Mouse (Mus musculus) layer of hippocampus, postnatal 10 days (tissue): ENCODE measurements around the gene D930007J09Rik. TPM values are rescaled to one million over a fixed set of nuclear protein-coding genes. Genes with fewer than 3 reads are reported as not detected.

Experiments
- DNase-seq, 2 experiments: peaks; one replicate each; pipeline ENCODE4 v3.0.0; 2021; ENCODE audit warnings: low spot score in 2 of 2
- long read RNA-seq: library from polyadenylated mRNA; stranded (forward); transcript quantifications from one replicate; pipeline ENCODE4 v2.0.0, GENCODE M21; 2023
- total RNA-seq, 2 experiments: library from RNA; stranded (reverse); gene quantifications; 2 replicates each; pipeline ENCODE4 v1.2.3; 2021

Gene D930007J09Rik
- 1 to 10 TPM; 1.4 to 1.9 TPM for total RNA-seq
- long read RNA-seq, result 0 reads

DNA sequence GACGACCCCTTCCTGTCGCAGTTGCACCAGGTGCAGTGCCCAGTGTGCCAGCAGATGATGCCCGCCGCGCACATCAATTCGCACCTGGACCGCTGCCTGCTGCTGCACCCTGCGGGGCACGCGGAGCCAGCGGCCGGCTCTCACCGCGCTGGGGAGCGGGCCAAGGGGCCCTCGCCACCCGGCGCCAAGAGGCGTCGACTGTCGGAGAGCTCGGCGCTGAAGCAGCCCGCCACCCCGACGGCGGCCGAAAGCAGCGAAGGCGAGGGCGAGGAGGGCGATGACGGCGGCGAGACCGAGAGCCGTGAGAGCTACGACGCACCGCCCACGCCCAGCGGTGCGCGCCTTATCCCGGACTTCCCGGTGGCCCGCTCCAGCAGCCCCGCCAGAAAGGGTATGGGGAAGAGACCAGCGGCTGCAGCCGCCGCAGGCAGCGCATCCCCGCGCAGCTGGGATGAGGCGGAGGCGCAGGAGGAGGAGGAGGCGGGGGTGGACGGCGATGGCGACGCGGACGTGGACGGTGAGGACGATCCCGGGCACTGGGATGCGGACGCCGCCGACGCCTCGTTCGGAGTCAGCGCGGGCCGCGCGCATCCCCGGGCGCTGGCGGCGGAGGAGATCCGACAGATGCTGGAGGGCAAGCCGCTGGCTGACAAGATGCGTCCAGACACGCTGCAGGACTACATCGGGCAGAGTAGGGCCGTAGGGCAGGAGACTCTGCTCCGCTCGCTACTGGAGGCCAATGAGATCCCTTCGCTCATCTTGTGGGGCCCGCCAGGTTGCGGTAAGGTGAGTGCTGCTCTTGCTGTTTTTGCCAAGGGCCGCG is at the start of gene D930007J09Rik:
Gene D930007J09Rik (minus strand): TSS at position 591 of the 823 bp plus-strand sequence.
- DNase-seq, result peak in 1 of 2 experiments; percentile 66

DNA sequence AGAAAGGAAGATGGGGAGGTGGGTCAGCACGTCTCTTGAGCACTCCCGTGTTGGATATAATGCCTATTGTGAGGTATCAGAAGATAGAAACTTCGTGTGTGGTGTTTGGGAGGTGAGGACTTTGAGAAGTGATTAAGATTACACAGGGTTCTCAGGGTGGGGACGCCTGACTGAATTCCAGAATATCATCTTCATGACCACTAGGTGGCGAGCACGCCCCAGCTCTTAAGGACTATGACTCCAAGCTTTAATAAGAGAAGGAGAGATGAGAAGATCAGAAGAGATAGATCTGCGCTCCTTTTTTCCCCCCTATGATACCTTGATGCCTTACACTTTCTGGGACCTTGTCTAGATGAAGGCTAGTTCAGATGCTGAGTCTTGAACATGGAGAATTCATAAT is 49.3 kb upstream of the D930007J09Rik start:
- peak; percentile 36 to 58 for DNase-seq

DNA sequence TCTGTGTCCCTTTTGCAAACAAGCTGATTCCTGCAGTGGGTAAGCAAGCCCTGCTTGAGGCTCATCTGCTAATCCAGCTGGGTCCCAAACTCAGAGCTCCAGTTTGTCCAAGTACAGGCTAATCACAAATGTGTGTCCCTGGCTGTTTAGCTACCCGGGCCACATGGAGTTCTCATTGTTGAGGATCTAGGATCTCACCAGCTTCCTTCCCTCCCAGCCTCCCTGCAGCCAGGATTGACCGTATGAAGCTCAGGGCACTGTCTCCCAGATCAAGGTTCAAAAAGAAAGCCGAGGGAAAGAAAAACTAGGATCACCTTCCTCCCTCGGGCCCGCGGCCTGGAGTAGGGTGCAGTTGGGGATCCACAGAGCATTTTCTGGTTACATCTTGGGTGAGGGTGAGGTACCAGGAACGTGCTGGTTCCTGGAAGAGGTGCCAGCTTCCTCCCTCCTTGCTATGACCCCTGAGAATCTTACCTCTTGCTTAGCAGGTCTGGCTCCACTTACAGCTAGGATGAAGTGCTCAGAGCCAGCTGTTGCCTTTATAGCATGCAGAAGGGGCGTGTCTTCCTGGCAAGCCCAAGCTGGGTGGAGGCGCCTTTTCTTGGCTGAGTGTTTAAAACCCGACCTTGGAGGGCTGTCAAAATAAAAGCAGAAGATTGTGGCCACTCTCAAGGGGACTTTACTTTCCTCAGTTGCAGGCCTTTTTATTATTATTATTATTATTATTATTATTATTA is 48.2 kb upstream of the D930007J09Rik start, which contains the start of gene Serpinb1a:
Gene Serpinb1a (minus strand): TSS at position 518 of the 737 bp plus-strand sequence.
- no peak for DNase-seq

DNA sequence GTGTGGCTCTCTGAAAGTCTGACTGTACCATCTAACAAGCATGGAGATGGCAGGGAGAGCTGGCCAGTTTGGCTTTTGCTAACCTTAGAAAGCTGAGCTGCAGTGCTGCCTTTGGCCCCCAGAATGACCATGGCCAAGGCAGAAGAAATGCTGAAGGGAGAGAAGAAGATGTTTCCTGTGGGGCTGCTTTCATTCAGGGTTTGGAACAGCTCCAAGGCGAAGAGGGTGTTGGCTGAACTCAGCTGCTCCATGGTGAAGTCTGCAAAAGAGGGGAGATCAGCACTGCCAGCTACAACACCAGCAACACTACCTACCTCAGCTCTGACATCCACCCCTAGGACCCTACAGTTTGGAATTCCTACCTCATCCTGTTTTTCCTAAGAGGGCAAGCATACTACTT is 47.5 kb upstream of the D930007J09Rik start:
- no peak for DNase-seq

DNA sequence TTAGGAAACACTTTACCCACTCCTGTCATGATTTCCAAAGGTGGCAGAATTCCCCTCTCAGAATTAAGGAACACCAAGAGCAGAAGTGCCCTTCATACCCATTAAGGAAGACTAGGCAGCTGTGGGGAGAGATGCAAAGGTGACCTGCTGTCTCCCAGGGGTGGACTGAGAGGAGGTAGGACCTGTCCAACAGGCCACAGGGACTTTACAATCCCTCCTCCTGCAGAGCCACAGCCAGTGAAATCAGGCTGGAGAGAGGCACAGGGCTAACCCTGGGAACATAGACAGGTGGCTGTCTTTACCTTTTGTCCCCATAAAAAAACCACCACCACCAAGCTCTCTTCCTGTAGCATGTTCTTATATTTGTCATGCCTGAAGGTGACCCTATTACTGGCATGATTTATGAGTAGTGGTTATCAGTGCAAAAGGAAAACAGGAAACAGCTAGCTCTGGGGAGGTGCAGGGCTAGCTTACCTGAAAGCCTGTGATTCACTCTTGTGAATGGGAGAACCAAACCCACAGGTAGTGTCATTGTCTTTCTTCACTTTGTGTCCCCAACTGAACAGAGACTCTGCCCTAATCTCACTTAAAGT is 47.0 kb upstream of the D930007J09Rik start:
- no peak for DNase-seq

DNA sequence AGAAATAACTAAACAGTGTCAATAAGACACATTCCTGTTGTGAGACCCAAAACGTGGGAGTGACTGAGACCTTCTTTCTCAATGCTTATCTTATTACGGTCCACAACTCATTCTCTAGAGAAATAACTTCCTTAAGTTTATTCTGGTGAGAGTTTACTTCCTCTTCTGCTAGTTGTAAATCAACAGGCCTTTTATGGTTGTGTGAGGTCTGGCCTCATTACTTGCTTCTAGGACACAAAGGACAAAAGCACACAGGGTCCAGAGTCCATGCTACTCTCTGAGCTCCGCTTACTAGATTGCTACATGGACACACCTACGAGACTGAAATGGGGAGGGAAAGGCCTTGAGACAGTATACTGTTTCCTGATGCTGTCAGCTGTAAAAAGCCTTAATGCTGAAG is 46.4 kb upstream of the D930007J09Rik start:
- DNase-seq, result no peak

DNA sequence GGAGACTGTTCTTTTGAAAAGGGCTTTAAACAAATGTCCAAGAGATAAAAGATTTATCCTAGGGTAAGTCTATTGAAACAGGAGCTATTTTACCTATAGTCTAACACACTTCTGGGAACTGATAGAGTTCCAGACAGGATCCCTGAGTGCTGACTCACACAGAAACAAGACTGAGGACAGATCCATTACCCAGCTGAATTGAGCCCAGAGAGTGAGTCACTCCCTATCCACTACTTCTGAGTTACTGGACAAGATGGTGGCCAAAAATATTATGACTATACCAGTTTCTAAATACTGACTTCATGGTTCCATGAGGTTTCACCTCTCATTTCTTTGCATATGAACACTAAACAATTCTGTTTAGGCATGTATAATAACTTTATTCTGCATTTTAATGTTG is 43.6 kb upstream of the D930007J09Rik start:
- no peak for DNase-seq

DNA sequence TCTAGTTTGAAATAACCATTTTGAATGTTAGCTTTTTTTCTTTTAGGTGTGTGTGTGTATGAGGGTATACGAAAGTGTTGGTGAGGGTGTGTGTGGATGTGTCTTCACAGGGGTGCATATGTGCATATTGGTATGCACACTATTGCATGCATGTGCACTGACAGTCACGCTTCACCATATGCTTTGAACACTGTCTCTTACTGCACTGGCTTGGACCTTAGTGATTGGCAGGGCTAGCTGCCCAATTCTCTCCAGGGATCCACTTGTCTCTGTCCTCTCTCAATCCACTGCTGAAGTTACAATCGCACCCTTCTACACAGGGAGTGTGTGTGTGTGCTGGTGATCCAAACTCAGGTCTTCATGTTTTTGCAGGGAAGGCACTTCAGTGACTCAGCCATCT is 38.7 kb upstream of the D930007J09Rik start:
- DNase-seq, result no peak

DNA sequence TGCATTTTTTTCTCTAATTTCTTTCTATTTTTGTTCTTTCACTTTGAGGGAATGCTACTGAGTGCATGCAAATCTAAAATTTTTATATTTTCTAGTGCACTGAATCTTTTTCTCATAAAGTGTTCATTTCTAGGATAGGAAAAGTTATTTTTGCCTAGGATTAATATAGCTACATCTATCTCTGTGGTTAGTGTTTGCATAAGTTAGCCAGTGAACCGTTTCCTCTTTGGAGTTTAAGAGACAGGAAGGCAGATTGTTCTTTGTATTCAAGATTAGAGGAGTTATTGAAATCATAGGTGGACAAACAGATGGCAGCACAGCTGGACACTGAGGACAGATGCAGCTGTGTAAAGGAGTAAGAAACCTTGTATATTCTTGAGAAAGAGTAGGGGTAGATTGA is 36.7 kb upstream of the D930007J09Rik start:
- DNase-seq, result no peak

DNA sequence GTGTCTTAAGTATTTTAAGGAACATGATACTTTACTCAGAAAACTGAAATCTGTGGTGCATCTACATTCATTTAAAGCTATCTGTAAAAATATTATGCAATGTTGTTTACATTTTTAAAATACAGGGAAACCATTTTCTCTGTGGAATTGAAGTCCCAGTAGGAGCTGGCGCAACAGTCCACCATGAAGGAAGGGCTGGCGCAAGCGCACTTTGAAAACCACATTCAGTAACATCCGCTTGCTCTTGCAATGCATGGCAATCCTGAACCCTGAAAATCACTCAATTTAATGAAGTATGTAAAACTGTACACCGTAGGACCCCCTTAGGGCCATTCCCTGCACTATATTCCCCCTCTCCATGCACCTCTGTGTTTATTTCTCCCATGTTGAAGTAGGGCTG is 31.9 kb upstream of the D930007J09Rik start:
- no peak for DNase-seq

DNA sequence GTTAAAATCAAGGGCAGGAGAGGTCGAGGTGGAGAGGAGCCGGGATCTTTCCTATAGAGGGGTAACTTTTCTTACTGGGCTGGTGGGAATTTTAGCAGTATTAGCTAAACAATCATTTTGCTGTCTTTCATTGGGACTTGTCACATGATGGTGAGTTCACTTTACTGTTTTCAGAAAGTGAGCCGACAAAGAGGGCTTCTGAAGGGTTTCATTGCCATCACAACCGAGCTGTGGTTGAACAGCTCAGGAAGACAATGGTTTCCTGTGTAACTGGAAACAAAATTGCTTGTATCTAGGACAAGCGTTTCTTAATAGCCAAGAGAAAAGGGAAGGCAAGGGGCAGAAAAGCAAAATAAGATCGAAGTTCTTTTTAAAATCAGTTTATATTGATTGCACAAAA is 30.6 kb upstream of the D930007J09Rik start:
- DNase-seq, result no peak

DNA sequence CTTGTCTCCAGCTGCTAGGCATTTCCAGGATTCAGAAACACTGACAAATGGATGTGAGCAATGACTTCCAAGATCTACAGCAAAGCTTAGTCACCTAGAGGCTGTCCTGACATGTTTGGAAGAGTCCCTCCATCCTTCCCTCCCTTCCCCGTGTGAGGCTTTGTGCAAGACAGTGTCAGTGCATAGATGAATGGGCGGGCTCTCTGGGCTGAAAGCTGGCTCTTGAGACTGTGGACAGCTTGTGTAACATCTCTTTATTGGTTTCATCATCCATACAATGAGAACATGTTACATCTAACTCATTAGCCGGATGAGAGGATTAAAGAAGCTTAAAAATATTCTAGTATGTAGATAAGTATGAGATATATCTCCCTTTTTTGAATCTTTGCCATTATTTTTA is 30.1 kb upstream of the D930007J09Rik start:
- no peak for DNase-seq

DNA sequence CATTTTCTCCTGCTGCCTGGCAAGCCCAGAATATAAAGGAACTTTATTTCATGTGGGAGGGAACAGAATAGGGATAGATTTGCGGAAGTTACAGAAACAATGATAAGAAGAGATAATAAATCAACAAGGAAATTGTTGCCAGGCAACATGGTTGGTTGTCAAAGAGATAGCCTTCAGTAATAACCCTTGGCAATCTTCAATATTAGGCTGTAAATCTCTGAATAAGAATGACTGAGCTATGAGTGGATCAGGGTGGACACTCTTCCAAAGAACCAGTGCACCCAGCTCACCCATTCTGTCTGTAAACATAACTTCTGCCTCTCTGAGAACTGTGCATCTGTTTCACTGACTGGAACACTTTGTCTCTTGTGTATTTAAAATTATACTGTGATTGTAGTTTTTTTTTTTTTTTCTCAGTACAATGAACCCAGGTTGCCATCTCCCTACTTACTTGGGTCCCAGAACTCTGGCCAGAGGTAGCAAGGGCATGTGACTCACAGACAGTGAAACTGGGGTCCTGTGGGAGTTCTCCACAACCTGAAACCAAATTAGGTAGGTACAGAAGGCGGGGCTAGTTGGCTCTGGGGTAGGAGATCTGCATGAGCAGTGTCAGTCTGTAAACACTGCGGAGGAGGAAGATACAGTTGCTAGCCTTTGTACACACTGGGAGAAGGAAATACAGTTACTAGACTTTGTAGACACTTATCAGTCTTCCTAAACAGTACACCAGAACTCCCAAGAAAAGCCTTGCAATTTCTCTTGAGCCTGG is 29.0 kb upstream of the D930007J09Rik start:
- DNase-seq, result no peak

DNA sequence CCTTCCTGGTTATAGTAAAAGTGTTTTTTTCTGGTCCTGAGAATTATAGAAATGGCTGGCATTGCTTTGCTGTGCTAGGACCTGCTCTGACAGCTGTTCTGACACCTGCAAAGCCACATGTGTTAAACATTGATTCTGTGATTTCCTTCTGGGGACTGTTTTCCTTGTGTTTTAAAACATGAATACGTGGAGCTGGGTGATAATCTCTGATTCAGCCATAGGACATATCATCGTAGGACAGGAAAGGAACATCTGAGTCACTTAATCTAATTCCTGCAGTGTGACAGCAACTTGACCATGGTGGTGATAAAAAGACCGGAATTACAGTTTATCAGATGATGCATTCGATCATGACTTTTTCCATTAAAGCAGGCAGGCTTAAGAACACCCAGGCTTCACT is 26.2 kb upstream of the D930007J09Rik start:
- no peak for DNase-seq

DNA sequence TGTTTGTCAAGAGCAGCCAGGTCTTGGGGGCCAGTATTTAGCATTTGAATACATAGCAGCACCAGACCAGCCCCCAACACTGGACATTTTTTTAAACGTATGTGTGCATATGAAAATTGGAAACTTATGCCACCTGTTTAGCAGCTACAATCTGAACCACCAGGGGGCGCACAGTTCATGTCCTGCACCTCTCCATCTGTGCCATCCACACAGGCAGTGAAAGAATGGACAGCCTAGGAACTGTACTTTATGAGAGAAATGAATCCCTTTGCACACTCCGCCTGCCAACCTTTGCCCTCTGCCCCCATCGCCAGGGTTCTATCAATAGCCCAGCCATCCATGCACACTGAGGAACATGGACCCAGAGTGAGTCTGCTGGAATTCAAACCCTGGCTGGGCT is 25.3 kb upstream of the D930007J09Rik start:
- peak; percentile 50 to 55 for DNase-seq

DNA sequence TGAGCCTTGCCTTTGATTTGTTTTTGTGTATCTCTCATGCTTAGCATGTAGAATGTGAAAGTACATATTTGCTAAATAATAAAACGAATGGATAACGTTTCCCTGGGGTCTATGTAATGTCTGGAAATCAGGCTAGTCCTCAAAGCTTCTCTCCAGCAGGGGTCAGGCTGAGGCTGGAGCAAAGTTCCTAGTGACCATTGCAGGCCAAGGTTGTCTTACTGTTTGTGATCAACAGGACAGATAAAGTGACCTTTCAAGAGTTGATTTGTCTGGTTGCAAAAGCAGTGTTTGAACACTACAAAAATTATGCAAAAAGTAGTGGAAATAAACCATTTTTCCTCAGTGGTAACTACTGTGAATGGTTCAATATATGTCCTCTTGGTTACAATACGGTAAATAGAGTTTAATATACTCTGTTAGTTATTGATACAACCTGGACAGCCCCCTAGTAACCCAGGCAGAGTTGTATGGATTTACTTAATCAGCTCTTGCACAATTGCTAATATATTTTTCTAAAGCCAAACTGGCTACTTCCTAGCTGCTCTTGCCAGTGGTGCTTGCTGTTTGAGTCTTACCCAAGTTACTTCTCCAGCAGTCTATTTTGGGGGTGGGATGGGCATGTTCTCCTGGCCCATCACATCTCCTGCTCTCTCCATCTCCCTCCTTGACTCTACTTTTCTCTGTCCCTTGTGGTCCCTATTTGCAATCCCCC is 24.6 kb upstream of the D930007J09Rik start:
- DNase-seq, result no peak

DNA sequence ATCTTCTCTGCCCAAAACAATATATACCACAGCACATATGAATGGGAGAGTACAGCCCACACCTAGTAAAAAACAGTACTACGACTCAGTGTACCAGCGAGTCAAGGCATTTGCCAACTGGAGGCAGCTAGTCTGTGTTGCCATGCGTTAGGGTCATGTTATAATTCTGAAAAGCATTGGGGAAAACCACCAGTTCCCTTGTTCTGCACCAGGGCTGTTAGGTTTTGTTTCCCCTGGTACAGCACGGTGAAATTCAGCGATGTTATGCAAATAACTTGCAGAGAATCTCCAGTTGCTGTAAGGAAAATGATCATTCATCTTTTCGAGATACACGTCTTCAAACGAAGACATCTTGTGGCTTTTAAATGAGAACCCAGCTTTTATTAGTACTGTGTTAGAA is 22.9 kb upstream of the D930007J09Rik start:
- DNase-seq, result no peak

DNA sequence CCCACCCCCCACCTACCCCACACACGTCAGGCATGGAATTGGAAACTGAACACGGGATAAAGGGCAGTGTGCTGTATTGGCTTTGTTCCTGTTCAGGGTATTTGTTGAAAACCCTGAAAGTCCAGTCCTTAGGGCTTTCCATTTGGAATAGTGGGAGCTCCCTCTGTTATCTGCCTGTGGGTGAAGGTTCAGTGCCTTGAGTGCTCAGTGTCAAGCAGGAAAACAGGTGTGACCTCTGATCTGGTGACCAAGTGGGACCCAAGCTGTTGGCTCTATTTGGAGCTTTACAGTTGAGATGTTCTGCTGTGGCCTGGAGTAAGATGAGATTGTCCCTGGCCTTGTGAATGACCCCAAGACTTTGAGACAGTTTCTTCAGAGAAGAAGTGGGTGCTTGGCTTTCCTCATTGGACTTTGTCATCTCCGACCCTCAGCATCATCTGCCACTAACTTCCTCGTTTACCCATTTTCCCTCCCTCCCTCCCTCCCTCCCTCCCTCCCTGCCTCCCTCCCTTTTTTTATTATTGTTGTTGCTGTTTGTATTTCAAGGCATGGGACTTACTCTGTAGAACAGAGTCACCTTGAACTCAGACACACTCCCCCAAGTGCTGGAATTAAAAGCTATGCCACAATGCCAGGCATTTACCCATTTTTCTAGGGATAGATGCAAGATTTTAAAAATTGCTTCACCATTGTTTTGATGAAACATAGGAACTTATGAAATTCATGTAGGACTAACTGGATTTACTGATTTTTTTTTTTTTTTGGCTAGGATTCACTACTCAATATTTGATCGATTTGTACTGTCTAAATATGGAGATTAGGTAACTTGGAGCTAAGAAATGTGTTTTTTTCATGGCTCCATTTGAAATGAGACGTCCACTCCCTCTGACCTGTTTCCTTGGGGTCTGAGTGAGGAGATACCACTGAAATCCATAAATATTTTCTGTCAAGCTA is 22.0 kb upstream of the D930007J09Rik start:
- no peak for DNase-seq

DNA sequence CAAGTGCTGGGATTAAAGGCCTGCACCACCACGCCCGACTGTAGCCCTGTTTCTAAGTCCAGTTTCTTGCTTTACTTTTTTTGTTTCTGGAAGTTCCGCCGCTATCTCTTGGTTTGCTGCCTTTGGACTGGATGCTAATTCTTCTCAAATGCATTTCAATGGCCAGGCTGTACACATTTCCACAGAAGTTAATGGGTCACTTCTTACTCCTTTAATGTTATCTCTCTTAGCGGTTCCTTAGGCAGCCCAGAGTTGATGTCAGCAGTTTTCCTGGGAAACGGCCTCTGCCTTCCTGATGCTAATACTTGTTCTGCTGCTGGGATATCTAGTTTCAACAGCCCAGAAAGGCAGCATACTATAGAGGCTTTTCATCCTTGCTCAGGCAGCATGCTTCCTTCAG is 20.5 kb upstream of the D930007J09Rik start:
- no peak for DNase-seq
